Mouse (Mus musculus) heart, embryonic 10.5 days (tissue): ENCODE data around the gene 2200002D01Rik. TPM values are rescaled to one million over a fixed set of nuclear protein-coding genes. Genes with fewer than 3 reads are reported as not detected.

Experiments
- DNase-seq: peaks from one replicate; pipeline ENCODE4 v3.0.0-alpha.2; 2017; ENCODE audit warnings: low spot score
- H3K27ac ChIP-seq: fragments of 300-500 bp; sonication (generic); 2 replicates; pipeline ENCODE4 v1.5.1; 2016; ENCODE audit warnings: mild to moderate bottlenecking
- H3K27me3 ChIP-seq: fragments of 300-500 bp; sonication (generic); 2 replicates; pipeline ENCODE4 v1.6.1; 2016; ENCODE audit warnings: mild to moderate bottlenecking; ENCODE audit not compliant: poor library complexity, insufficient read depth, severe bottlenecking
- H3K36me3 ChIP-seq: fragments of 300-500 bp; sonication (generic); 2 replicates; pipeline ENCODE4 v1.6.1; 2016; ENCODE audit warnings: mild to moderate bottlenecking, moderate library complexity
- H3K4me1 ChIP-seq: fragments of 300-500 bp; sonication (generic); 2 replicates; pipeline ENCODE4 v1.6.1; 2016; ENCODE audit warnings: mild to moderate bottlenecking
- H3K4me3 ChIP-seq: fragments of 300-500 bp; sonication (generic); 2 replicates; pipeline ENCODE4 v1.5.1; 2016; ENCODE audit warnings: mild to moderate bottlenecking, moderate library complexity
- H3K9me3 ChIP-seq: fragments of 300-500 bp; sonication (generic); 2 replicates; pipeline ENCODE4 v1.6.1; 2016; ENCODE audit warnings: mild to moderate bottlenecking, moderate library complexity
- WGBS: fragments of 180-500 bp; shearing (Covaris S2); methylation state at CpG from one replicate; pipeline ENCODE4 v1.1.7; 2016; 5-methylcytosine and 5-hydroxymethylcytosine counted together
- polyA plus RNA-seq: library from polyadenylated mRNA; unstranded; fragments of >200 nt; fragmentation: Nextera tagmentation; extraction: Ambion mirVana; gene quantifications from 2 replicates; pipeline ENCODE4 v1.2.1, GENCODE M21; 2016

The 2200002D01Rik gene
- 8.2 and 9.7 TPM in 2 replicates for polyA plus RNA-seq

- no peak for DNase-seq
- H3K36me3 ChIP-seq: peaks cover 34% of the 10 kb centered on the region
- no peaks in the 10 kb centered on the region for H3K9me3 ChIP-seq
- WGBS: 3% methylated on average over 20 of the region's 20 CpGs
- H3K4me1 ChIP-seq: peaks cover 27% of the 10 kb centered on the region
- H3K4me3 ChIP-seq: peak within 1 kb of the TSS; percentile 57
- H3K27me3 ChIP-seq: no peaks in the 10 kb centered on the region
- H3K27ac ChIP-seq: peak within 1 kb of the TSS; percentile 81
These were observed at the start of gene 2200002D01Rik for GRCm38 (mm10) chr7:29248261-29248841. Gene 2200002D01Rik (minus strand): TSS chr7:29248466.

GRCm38 (mm10) chr7:29296998-29297397, 48.7 kb upstream of the 2200002D01Rik start:
- WGBS: 13% methylated on average over 10 of the region's 10 CpGs
- Histone ChIP-seq H3K4me3 (no peak overlapping the region), H3K27me3 (peaks cover 32% of the 10 kb centered on the region; the same call in 1 of the 2 replicates), H3K4me1 (peaks cover 17% of the 10 kb centered on the region), H3K36me3 (no peaks in the 10 kb centered on the region), H3K27ac (no peak overlapping the region), H3K9me3 (no peaks in the 10 kb centered on the region)
- DNase-seq: no peak

DNA sequence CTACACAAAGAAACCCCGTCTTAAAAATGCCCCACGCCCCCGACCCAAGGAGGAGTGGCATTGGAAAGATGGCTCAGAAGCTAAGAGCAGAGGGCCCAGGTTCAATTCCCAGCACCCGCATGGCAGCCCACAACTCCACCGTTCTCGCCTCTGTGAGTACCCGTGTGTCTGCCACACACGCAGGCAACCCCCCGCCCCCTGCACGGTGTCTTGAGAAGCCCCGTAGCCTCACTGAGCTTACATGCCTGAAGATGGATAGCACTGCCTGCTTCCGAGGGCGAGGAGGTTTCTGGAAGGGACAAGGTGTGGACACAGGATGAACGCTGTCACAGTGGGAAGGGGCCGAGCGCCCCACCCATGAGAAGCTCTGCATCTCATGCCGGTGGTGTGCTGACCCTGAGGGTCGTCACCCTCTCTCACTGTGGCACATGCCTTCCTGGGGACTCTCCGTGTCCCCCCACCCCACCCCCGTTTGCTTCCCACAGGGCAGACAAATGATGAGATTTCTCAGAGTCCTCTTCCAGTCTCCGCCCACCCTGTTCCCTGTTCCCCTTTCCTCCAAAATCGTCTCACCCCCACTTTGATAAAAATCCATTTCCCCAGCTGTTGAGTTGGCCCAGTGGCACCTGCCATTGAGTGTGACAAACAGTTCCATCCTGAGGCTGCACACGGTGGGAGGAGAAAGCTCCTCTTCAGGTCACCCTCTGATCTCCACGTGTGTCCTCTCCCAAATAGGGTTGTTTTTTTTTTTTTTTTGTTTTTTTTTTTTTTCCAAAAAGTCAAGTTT, 47.8 kb upstream of the 2200002D01Rik start:
- 74% methylated on average over 24 of the region's 24 CpGs for WGBS
- H3K27me3 ChIP-seq: peaks cover 30% of the 10 kb centered on the region; the same call in 1 of the 2 replicates
- no peaks in the 10 kb centered on the region for H3K9me3 ChIP-seq
- H3K4me3 ChIP-seq: no peak overlapping the region
- peaks cover 26% of the 10 kb centered on the region for H3K4me1 ChIP-seq
- no peaks in the 10 kb centered on the region for H3K36me3 ChIP-seq
- no peak for DNase-seq
- no peak overlapping the region for H3K27ac ChIP-seq

- H3K9me3 ChIP-seq: no peaks in the 10 kb centered on the region
- 61% methylated on average over 13 of the region's 13 CpGs for WGBS
- H3K4me1 ChIP-seq: peaks cover 43% of the 10 kb centered on the region
- H3K27me3 ChIP-seq: peaks cover 49% of the 10 kb centered on the region
- H3K4me3 ChIP-seq: no peak overlapping the region
- no peak for DNase-seq
- H3K36me3 ChIP-seq: no peaks in the 10 kb centered on the region
- peak overlapping the region; percentile 33; the same call in 1 of the 2 replicates for H3K27ac ChIP-seq
These were observed 46.0 kb upstream of the 2200002D01Rik start for GRCm38 (mm10) chr7:29294111-29294761.

DNA sequence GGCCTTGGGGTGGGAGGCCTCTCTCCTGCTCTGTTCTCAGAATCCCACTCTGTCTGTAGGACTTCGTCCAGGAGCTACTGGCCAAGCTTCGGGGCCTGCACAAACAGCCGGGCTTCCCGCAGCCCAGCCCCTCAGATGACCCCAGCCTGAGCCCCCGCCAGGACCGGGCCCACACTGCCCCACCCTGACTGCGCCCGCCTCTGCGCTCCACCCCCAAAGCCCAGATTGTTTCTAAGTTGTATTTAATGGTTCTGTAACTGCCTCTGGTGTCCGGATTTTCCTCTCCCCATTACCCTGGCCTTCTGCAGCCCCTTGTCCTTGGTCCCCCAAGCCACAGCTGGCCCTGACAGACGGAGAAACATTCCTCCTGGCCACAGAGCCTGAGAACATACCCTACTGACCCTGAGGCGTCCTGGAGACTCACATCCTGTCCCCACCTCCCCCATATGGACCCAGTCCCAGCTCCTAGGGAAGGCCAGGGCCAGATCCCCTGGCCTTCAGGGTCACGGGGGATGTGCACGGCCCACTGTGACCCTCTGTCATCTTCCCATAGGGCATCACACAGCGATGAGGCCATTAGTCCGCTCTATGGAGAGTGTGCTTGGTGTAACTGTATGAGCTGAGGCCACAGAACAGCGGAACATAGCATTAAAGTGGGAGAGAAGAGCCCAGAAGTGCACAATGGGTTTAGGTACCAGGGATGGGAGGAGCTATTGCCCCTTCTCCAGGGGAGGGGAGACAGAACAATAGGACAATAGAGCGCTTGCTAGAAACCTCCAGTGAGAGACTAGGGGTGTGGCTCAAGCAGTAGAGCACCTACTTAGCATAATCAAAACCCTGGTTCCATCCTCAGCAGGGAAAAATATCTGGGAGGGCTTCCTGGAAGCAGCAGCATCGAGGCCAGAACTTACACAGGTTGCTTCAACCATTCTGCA, 45.1 kb upstream of the 2200002D01Rik start:
- H3K27me3 ChIP-seq: peaks cover 42% of the 10 kb centered on the region
- 35% methylated on average over 19 of the region's 19 CpGs for WGBS
- no peak for DNase-seq
- peak overlapping the region; percentile 5; the same call in 1 of the 2 replicates for H3K4me3 ChIP-seq
- no peaks in the 10 kb centered on the region for H3K9me3 ChIP-seq
- peak overlapping the region; percentile 82 for H3K27ac ChIP-seq
- peaks cover 49% of the 10 kb centered on the region for H3K4me1 ChIP-seq
- no peaks in the 10 kb centered on the region for H3K36me3 ChIP-seq

DNA sequence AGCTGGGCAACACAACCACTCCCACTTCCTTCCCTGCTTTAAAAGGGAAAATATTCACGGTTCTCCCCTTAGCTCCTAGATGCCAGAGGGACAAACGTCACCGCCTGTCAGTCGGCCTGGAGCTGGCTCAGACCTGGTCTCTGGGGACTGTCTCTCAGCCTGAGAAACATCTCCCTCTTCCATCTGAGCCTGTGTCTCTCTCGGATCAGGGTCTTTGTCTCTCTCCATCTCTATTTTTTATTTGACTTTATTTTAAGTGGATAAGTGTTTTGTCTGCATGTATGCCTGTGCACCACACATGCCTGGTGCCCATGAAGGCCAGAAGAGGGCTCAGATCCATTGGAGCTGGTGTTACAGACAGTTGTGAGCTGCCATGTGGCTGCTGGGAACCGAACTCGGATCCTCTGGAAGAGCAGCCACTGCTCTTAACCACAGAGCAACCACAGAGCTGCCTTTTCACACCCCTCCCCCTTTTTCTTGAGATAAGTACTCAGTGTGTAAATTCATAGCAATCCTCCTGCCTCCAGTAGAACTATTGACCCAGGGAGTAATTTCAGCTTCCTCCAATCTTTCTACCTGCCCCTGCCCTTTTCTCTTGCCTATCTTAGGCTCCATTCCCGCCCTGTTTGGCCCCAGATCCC, 44.3 kb upstream of the 2200002D01Rik start:
- Histone ChIP-seq H3K4me3 (peak overlapping the region; percentile 27; the same call in 1 of the 2 replicates), H3K9me3 (no peaks in the 10 kb centered on the region), H3K27ac (peak overlapping the region; percentile 82), H3K36me3 (no peaks in the 10 kb centered on the region), H3K27me3 (peaks cover 49% of the 10 kb centered on the region), H3K4me1 (peaks cover 49% of the 10 kb centered on the region)
- 22% methylated on average over 8 of the region's 8 CpGs for WGBS
- no peak for DNase-seq

DNA sequence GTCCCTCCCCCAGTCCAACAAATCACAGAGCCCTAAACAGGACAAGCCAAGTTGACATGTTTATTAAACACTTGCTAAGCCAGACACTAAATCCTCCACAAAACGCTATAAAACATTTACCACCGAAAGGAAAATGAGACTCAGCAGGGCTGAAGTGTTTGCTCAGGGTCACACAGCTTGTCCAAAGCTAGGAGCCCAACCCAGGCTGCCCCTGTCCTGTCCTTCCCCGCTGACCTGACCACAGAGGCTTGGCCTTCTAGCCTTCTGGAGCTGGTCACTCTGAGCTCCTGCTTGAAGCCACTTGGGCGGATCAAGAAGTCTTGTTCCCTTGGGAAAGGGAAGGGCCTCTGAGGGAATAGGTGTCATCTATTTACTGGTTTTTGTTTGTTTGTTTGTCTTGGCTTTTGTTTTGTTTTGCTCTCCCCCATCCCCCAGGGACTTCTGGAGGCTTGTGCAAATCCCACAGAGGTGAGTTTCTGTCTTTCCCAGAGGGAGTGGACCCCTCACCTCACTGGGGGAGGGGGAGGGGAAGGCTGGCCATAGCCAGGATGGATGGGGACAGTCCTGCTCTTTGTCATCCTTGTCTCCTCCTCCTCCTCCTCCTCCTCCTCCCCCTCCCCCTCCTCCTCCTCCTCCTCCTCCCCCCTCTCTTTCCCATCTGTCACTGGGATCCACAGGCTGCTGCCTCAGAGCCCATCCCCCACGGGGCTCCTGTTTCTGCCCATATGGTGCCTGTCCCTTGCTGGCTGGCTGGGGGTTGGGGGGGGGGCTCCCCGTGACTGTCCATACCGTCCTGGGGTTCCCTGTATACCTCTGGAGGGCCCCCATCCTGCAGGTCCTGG, 43.6 kb upstream of the 2200002D01Rik start:
- peaks cover 49% of the 10 kb centered on the region for H3K4me1 ChIP-seq
- H3K27ac ChIP-seq: peak overlapping the region; percentile 82
- 30% methylated on average over 7 of the region's 7 CpGs for WGBS
- peaks cover 57% of the 10 kb centered on the region for H3K27me3 ChIP-seq
- H3K4me3 ChIP-seq: peak overlapping the region; percentile 27; the same call in 1 of the 2 replicates
- DNase-seq: no peak
- H3K9me3 ChIP-seq: no peaks in the 10 kb centered on the region
- H3K36me3 ChIP-seq: no peaks in the 10 kb centered on the region

GRCm38 (mm10) chr7:29290691-29291485, 42.6 kb upstream of the 2200002D01Rik start:
- 51% methylated on average over 11 of the region's 11 CpGs for WGBS
- Histone ChIP-seq H3K27me3 (peaks cover 60% of the 10 kb centered on the region), H3K27ac (peak overlapping the region; percentile 82), H3K9me3 (no peaks in the 10 kb centered on the region), H3K4me1 (peaks cover 49% of the 10 kb centered on the region), H3K36me3 (no peaks in the 10 kb centered on the region), H3K4me3 (no peak overlapping the region)
- DNase-seq: no peak

GRCm38 (mm10) chr7:29289856-29290255, 41.6 kb upstream of the 2200002D01Rik start:
- H3K4me1 ChIP-seq: peaks cover 49% of the 10 kb centered on the region
- 74% methylated on average over 6 of the region's 6 CpGs for WGBS

GRCm38 (mm10) chr7:29288942-29289638, 40.8 kb upstream of the 2200002D01Rik start, which contains the start of gene Ppp1r14a:
Gene Ppp1r14a (plus strand): TSS chr7:29289308.
- peak within 1 kb of the TSS; percentile 66 for H3K4me3 ChIP-seq
- under 1% methylated on average over 59 of the region's 59 CpGs for whole genome bisulfite sequencing
- H3K4me1 ChIP-seq: peaks cover 49% of the 10 kb centered on the region
- no peaks in the 10 kb centered on the region for H3K36me3 ChIP-seq
- H3K9me3 ChIP-seq: no peaks in the 10 kb centered on the region
- H3K27me3 ChIP-seq: peaks cover 71% of the 10 kb centered on the region
- DNase-seq: no peak
- H3K27ac ChIP-seq: peak within 1 kb of the TSS; percentile 83

More at GRCm38 (mm10) chr7:29289856-29290255, 41.6 kb upstream of the 2200002D01Rik start:
- Histone ChIP-seq H3K27ac (peak overlapping the region; percentile 83; the same call in 1 of the 2 replicates), H3K4me3 (peak overlapping the region; percentile 66), H3K36me3 (no peaks in the 10 kb centered on the region), H3K27me3 (peaks cover 66% of the 10 kb centered on the region), H3K9me3 (no peaks in the 10 kb centered on the region)
- no peak for DNase-seq
